Mouse (Mus musculus) thymus, postnatal 10 days (tissue): ENCODE measurements around the gene 2310039H08Rik.
A peak's percentile ranks its signal among the peaks of the same experiment; 100 is the strongest.
"Not testable (repeated sequence)": the region's sequence is repeated elsewhere in the genome, so short reads cannot be mapped to it uniquely, and the experiment has no call there.

ENCODE experiments used
- DNase-seq, 2 experiments: peaks; one replicate each; pipeline ENCODE4 v3.0.0; 2021; ENCODE audit warnings: low spot score in 2 of 2

The 2310039H08Rik gene

DNA sequence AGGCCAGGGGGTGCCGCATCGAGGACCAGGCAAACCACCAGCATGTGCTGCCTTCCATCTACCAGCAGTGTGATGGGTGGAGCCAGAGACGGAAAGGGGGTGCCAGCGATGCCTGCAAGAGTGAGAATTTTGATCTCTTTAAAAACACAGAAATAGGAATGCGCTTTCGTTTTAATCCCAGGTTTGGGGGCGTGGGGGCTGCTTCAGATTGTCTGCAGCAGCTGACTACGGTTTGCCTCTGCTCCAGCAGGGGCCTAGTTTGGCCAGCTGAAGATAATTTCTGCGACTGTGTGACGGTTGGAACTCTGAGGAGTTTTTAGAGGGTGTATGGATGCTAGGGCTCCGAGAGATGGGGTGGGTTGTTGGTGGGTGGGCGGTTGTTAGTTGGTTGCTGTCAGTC is 13.7 kb upstream of the 2310039H08Rik start:
- no peak for DNase-seq

GRCm38 (mm10) chr17:46763544-46763943 is 8.9 kb upstream of the 2310039H08Rik start, which contains the start of gene Ptcra:
Gene Ptcra, minus strand, starts transcription at chr17:46763712.
- DNase-seq: peak; percentile 72 to 81

DNA sequence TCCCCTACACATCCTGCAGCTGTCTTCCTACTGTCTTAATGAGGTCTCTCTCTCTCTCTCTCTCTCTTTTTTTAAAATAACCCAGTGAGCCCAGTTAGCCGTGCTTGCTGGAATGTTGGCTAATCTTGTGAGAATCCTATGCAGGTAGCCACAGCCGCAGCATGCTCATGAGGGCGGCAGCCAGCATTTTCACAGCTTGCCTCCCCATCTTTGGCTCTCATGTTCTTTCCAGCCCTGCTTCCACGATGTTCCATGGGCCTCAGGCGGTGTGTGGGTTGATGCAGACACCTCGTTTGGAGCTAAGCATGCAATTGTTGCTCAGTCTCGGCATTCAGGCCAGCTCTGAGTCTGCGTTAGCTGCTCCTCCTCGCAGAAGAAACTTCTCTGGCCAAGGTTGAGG is 7.5 kb upstream of the 2310039H08Rik start:
- DNase-seq: not testable (repeated sequence)

DNA sequence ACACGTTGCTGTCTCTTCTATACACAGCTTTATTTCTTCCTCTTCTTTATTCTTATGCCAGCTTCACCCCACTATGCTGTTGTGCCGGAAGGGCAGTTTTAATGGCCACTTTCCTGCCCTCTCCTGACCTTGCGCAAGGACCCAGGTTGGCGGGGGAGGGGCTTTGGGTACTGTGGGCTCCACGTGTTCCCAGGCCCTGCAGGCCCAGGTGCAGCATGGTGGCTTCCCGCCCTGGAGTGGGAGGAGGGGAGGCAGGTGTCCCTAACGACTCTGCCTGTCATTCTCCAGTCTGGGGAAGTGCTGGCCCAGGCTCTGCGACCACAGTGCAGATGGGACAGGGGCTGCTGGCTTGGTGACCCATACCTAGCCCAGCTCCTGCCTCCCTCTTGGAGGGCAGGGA is 4.6 kb upstream of the 2310039H08Rik start:
- peak; percentile 75 to 80 for DNase-seq

GRCm38 (mm10) chr17:46770546-46770945 is 1.9 kb upstream of the 2310039H08Rik start:
- DNase-seq: no peak

DNA sequence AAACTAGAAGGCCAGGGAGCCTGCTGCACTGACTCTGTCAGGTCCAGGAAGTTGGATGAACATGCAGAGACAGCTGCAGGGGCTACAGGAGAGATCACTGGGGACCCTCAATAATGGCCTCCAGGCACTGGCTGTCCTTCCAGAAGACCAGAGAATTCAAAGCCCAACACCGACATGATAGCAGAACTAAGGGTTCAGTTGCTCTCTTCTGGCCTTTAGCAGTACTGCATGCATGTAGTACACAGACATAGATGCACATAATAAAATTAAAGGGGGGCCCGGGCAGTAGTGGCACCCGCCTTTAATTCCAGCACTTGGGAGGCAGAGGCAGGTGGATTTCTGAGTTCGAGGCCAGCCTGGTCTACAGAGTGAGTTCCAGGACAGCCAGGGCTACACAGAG is 1.4 kb upstream of the 2310039H08Rik start:
- no peak for DNase-seq

- peak in 1 of 2 experiments; percentile 25 for DNase-seq
Observed at GRCm38 (mm10) chr17:46771616-46772015, 819 bp upstream of the 2310039H08Rik start.

GRCm38 (mm10) chr17:46772038-46772403 is 414 bp upstream of the 2310039H08Rik start:
- no peak for DNase-seq

- DNase-seq: no peak
Observed at GRCm38 (mm10) chr17:46773278-46774130, 1.1 kb downstream of the 2310039H08Rik start.

- DNase-seq: no peak
Observed at GRCm38 (mm10) chr17:46774131-46774472, 1.7 kb downstream of the 2310039H08Rik start.

GRCm38 (mm10) chr17:46775070-46775469 is 2.6 kb downstream of the 2310039H08Rik start:
- DNase-seq: no peak

DNA sequence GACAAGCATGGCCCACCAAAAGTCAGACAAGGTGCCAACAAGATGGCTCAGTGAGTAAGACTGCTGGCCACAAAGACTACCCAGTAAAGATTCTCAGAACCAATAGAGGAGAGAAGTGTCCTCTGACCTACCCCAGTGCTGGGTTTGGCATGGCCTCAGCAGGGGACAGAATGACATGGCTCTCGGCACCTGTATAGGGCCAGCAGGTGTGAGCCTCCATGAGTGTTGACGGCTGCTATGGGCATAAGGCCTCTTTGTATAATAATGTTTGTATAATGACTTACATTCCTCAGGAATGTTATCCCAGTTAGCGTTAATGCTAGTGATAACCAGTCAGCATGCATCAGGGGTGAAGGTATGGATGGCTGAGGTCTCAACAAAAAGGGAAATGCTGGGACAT is 3.7 kb downstream of the 2310039H08Rik start:
- DNase-seq: no peak

GRCm38 (mm10) chr17:46781876-46782275 is 9.4 kb downstream of the 2310039H08Rik start:
- no peak for DNase-seq

- DNase-seq: peak; percentile 89 to 91
Observed at GRCm38 (mm10) chr17:46782341-46783221, 10.1 kb downstream of the 2310039H08Rik start, which contains the start of gene Rpl7l1. Gene Rpl7l1, minus strand, starts transcription at chr17:46782672.

DNA sequence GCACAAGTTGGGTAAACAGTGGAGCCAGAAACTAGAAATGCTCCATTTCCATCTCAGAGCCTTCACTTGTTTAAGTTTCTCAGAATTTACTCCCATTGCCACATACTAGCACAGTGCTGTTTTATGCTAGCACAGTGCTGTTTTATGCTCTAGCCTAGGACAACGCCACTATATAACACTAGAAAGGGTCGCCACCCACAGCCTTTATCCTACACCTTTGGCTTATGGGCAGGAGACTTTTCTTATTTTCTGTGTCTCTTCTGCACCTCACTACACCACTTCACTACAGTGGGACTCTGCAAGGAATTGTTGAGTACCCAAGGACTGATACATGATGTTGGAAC is 10.8 kb downstream of the 2310039H08Rik start:
- no peak for DNase-seq

- DNase-seq: no peak
Observed at GRCm38 (mm10) chr17:46786952-46787351, 14.5 kb downstream of the 2310039H08Rik start.

DNA sequence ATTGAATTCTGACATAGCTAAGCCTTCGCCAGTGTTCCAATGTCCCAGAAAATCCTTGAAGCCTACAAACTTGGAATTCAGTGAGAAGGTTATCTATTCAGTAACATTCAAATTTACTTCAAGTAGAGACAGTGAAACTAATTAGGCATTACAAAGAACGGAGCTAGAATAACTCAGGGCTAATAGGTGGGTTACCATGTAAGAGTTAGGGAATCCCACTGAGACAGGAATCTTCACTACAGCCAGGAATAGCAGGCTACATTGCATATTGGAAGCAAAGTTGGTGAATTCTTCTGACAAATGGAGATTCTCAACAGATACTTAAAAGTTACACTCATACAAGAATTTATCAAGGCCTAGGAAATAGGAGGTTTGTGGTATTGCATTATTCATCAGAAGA is 15.5 kb downstream of the 2310039H08Rik start:
- not testable (repeated sequence) for DNase-seq

DNA sequence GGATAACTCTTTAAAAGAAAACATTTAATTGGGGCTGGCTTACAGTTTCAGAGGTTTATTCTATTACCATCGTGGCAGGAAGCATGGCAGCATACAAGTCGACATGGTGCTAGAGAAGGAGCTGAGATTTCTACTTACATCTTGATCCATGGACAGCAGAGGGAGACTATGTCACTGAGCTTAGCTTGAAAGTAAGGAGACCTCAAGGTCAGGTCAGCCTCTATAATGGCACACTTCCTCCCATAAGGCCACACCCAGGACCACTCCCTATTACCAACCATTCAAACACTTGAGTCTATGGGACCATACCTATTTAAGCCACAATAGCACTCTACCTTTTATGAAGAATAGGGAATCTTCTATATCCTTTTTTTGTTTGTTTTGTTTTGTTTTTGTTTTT is 20.5 kb downstream of the 2310039H08Rik start:
- DNase-seq: no peak

DNA sequence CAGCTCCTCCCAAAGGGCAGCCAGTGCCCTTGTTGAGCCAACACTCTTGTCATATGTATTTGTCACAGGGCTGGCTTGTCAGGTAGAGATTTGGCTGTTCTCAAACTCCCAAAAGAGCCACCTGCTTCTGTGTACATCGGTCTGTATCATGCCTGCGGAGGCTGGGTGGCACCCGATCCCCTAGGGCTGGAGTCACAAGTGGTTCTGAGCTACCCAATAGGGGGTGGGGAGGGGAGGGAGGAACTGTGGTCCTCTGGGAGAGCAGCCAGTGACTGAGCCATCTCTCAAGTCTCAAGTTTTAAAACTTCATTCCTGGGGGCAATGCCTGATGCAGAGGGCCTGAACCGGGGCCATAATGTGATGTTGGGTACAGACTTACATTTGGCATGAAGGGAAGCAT is 24.3 kb downstream of the 2310039H08Rik start:
- no peak for DNase-seq

- no peak for DNase-seq
Observed at GRCm38 (mm10) chr17:46797386-46797785, 25.0 kb downstream of the 2310039H08Rik start.

GRCm38 (mm10) chr17:46799680-46800079 is 27.2 kb downstream of the 2310039H08Rik start:
- DNase-seq: no peak

DNA sequence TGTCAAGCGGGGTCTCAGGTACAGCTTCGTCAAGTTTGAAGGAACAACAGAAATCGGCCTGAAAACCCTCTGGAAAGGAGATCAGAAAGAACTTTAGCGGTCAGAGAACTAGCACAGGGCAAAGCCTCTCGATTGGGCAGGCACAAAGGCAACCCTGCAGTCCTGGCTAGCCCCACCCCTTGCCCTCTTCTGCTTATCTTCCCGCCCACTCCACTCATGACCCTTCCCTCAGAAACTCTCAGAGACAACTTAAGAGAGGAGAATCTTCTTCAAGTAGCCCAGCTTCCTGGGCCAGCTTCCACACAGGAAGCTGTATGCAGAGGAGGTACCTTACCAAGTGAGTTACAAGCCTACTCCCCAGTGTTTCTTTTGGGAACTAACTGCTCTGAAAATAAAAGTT is 29.3 kb downstream of the 2310039H08Rik start:
- DNase-seq: no peak

DNA sequence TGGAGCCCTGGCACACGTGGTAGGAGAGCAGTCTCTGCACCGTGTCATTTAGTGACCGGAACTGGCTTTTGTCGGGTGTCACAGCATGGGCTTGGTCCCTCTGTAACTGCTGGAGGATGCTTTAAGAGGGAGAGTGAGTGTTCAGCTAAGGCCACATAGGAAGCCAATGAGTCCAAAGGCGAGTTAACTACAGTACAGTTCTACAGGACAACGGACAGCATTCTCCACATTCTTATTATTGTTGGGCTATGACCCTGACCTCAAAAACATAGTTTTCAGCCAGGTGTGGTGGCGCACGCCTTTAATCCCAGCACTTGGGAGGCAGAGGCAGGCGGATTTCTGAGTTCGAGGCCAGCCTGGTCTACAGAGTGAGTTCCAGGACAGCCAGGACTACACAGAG is 35.9 kb downstream of the 2310039H08Rik start:
- DNase-seq: no peak
